Comparison of ENCODE assay signal across 18 mouse cellular contexts in the genomic region with DNA sequence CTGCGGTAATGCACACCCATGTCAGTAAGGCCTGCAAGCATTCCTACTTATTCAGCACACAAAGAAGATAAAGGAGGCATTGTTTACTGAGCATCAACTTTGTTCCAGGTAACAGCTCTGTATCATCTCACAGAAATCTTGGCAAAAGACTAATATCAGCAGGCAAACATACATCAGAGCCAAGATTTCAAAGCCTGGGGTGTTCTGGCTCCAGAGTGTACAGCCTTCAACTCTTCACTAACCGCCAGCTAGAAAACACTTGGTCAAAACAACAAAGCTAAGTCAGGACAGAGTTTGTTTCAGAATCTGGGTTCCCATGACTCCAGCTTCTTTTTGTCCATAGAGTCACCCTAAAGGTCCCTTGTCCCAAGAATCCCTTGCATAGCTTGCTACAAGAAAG.
DNase-seq lines count a peak whose midpoint lies in the region; ATAC-seq lines count a peak whose summit lies in the region.
"Had no signal": no experiment of that assay in that cellular context is flagged by ENCODE, and none has a peak within 500 bp of the region (broad histone marks: within the 10 kb centered on the region; RNA-seq: fewer than 3 reads in every experiment).

No protein-coding gene starts in this region.

- H3K4me1 ChIP-seq in hindbrain, embryonic 15.5 days (replicated peaks): no peaks in the 10 kb centered on the region
- no peaks in the 10 kb centered on the region for H3K4me1 ChIP-seq in hindbrain, embryonic 13.5 days (replicated peaks)
- H3K4me1 ChIP-seq in forebrain, embryonic 11.5 days (replicated peaks; ENCODE audit: control insufficient read depth, insufficient read depth, low read length): 0 out of 2 replicates have a peak, but pooled peaks cover 6% of the 10 kb centered on the region
- no peaks in the 10 kb centered on the region for H3K4me1 ChIP-seq in midbrain, embryonic 16.5 days (ENCODE audit: control insufficient read depth, insufficient read depth, low read length)
- H3K4me1 ChIP-seq: megakaryocyte, embryonic 14.5 days; neural tube, embryonic 12.5 days had no signal

- ATAC-seq in hindbrain, embryonic 15.5 days (ENCODE audit: low FRiP score, low read depth): 0 out of 2 replicates have a peak, but pooled peaks have one; percentile 23
- ATAC-seq in hindbrain, embryonic 13.5 days (ENCODE audit: low FRiP score): no peak
- 0 out of 2 replicates have a peak, but pooled peaks have one; percentile 3 for ATAC-seq in forebrain, embryonic 11.5 days (replicated peaks; ENCODE audit: low FRiP score)
- peak; percentile 26; the same call in 1 of the 2 replicates for ATAC-seq in midbrain, embryonic 16.5 days

- H3K36me3 ChIP-seq in hindbrain, embryonic 15.5 days: no peaks in the 10 kb centered on the region
- no peaks in the 10 kb centered on the region for H3K36me3 ChIP-seq in hindbrain, embryonic 13.5 days
- no peaks in the 10 kb centered on the region for H3K36me3 ChIP-seq in forebrain, embryonic 11.5 days (ENCODE audit: control insufficient read depth, insufficient read depth, low read length)
- no peaks in the 10 kb centered on the region for H3K36me3 ChIP-seq in midbrain, embryonic 16.5 days (ENCODE audit: control insufficient read depth, insufficient read depth, low read length)
- H3K36me3 ChIP-seq: neural tube, embryonic 12.5 days had no signal

- no peak overlapping the region for H3K4me2 ChIP-seq in hindbrain, embryonic 15.5 days
- no peak overlapping the region for H3K4me2 ChIP-seq in hindbrain, embryonic 13.5 days
- no peak overlapping the region for H3K4me2 ChIP-seq in forebrain, embryonic 11.5 days (ENCODE audit: low read depth, low read length, severe bottlenecking)
- H3K4me2 ChIP-seq in midbrain, embryonic 16.5 days (ENCODE audit: low read length): no peak overlapping the region
- H3K4me2 ChIP-seq: heart, embryonic 11.5 days; lung, embryonic 14.5 days; neural tube, embryonic 12.5 days had no signal

- no peaks in the 10 kb centered on the region for H3K9me3 ChIP-seq in hindbrain, embryonic 15.5 days
- no peaks in the 10 kb centered on the region for H3K9me3 ChIP-seq in hindbrain, embryonic 13.5 days
- H3K9me3 ChIP-seq in forebrain, embryonic 11.5 days (ENCODE audit: control insufficient read depth, low read length): no peaks in the 10 kb centered on the region
- H3K9me3 ChIP-seq in midbrain, embryonic 16.5 days (replicated peaks; ENCODE audit: control insufficient read depth, low read length, poor library complexity, severe bottlenecking): no peaks in the 10 kb centered on the region
- H3K9me3 ChIP-seq: megakaryocyte, embryonic 14.5 days; neural tube, embryonic 12.5 days had no signal

- H3K4me3 ChIP-seq in hindbrain, embryonic 15.5 days: no peak overlapping the region
- H3K4me3 ChIP-seq in hindbrain, embryonic 13.5 days: no peak overlapping the region
- no peak overlapping the region for H3K4me3 ChIP-seq in forebrain, embryonic 11.5 days (ENCODE audit: low read depth, low read length)
- no peak overlapping the region for H3K4me3 ChIP-seq in midbrain, embryonic 16.5 days (ENCODE audit: low read depth, low read length)
- H3K4me3 ChIP-seq: megakaryocyte, embryonic 14.5 days; neural tube, embryonic 12.5 days had no signal

- H3K27ac ChIP-seq in hindbrain, embryonic 15.5 days (replicated peaks): no peak overlapping the region; the same call in 1 of the 2 replicates
- no peak overlapping the region for H3K27ac ChIP-seq in hindbrain, embryonic 13.5 days
- H3K27ac ChIP-seq in forebrain, embryonic 11.5 days (ENCODE audit: low read depth, low read length): no peak overlapping the region
- no peak overlapping the region; the same call in 1 of the 2 replicates for H3K27ac ChIP-seq in midbrain, embryonic 16.5 days (ENCODE audit: low read length)
- H3K27ac ChIP-seq: kidney, postnatal 0 days; neural tube, embryonic 12.5 days had no signal

- no peak overlapping the region for H3K9ac ChIP-seq in hindbrain, embryonic 15.5 days
- no peak overlapping the region for H3K9ac ChIP-seq in hindbrain, embryonic 13.5 days
- H3K9ac ChIP-seq in forebrain, embryonic 11.5 days (ENCODE audit: low read length): no peak overlapping the region
- no peak overlapping the region for H3K9ac ChIP-seq in midbrain, embryonic 16.5 days (ENCODE audit: low read depth, low read length)
- H3K9ac ChIP-seq: lung, embryonic 14.5 days; neural tube, embryonic 12.5 days had no signal

- WGBS in hindbrain, embryonic 15.5 days: 59% methylated on average over 2 of the region's 2 CpGs
- 74% methylated on average over 2 of the region's 2 CpGs for WGBS in hindbrain, embryonic 13.5 days
- 91% methylated on average over 2 of the region's 2 CpGs for WGBS in forebrain, embryonic 11.5 days
- WGBS in midbrain, embryonic 16.5 days: 76% methylated on average over 2 of the region's 2 CpGs

- H3K27me3 ChIP-seq in hindbrain, embryonic 15.5 days: no peaks in the 10 kb centered on the region
- no peaks in the 10 kb centered on the region for H3K27me3 ChIP-seq in hindbrain, embryonic 13.5 days
- no peaks in the 10 kb centered on the region for H3K27me3 ChIP-seq in forebrain, embryonic 11.5 days (ENCODE audit: control insufficient read depth, insufficient read depth, low read length)
- H3K27me3 ChIP-seq in midbrain, embryonic 16.5 days (ENCODE audit: control insufficient read depth, insufficient read depth, low read depth, low read length): no peaks in the 10 kb centered on the region
- H3K27me3 ChIP-seq: megakaryocyte, embryonic 14.5 days; neural tube, embryonic 12.5 days had no signal

- DNase-seq in cerebellum, adult 11-12 months: peak; percentile 25
- DNase-seq in forebrain, embryonic 11.5 days (ENCODE audit: low spot score): no peak
- no peak for DNase-seq in layer of hippocampus, adult 11-12 months (ENCODE audit: low spot score)
- no peak for DNase-seq in testis, postnatal 14 days (ENCODE audit: low spot score)
- no peak for DNase-seq in left cerebral cortex, adult 18-20 months (ENCODE audit: low spot score in 2 of 2)
- DNase-seq: adrenal gland, adult 2 months; B cell, adult 2 months; embryo, embryonic 11 days; gastrocnemius, postnatal 25 days; layer of hippocampus, postnatal 36 days; lung, embryonic 14.5 days had no signal
